Mouse (Mus musculus) kidney, postnatal 36 days (tissue): ENCODE results near the gene Naa10.
A peak's percentile ranks its signal among the peaks of the same experiment; 100 is the strongest.

Experiments
- DNase-seq, 2 experiments: peaks; one replicate each; pipeline ENCODE4 v3.0.0; 2021 to 2022; ENCODE audit warnings: mixed read lengths in 2 of 2

Naa10 gene

DNA sequence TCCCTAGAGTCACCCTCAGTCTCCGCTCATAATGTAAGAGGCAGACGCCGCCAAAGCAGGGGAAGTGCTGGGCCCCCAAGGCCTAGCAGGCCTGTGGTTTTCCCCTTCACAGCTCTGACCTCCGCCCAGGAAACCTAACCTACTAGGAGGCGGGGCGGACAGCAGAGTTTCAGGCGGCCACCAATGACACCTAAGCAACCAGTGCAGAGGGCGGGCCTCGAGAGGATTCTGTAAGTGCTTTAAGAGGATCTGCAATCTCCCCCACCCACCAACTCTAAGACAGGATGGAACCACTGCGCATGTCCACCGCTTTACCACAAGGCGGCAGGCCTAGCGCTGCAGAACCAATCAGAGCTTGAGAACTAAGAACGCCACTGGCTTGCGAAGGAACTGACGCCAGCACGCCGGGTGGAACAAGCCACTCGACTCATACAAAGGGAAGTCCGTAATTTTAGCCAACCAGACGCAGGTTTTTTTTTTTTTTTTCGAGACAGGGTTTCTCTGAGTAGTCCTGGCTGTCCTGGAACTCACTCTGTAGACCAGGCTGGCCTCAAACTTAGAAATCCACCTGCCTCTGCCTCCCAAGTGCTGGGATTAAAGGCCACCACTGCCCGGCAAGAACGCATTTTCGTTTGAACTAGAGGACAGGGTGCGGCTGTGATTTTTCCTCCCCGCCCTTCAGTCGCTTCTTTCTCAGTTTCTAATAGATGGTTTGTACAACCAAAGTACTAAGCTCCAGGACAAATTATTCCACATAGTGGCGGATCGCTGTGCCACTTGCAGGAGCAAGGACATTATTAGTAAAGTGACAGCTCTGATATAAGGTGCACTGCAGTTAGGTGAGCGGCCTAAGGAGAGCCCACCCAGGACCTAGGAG is 6.7 kb downstream of the Naa10 start:
- peak; percentile 93 to 96 for DNase-seq

DNA sequence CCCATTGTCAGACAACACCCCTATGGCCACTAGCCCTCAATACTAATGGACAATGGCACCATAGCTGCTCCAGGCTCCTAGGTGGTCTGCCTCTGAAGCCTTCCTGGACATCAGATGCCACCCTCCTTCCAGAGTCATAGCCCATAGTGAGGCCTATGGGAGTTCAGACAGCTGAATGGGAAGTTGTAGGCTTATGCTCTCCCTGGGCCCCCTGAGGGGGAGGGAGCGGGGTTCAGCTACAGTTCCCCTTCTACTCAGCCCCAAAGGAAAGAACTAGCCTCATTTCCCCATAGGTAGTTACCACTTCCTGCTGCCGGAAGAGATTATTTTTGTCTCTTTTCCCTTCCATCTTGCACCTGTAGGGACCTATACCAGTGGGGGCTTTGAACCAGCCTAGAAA is 10.2 kb downstream of the Naa10 start:
- peak in 1 of 2 experiments; percentile 9 for DNase-seq

DNA sequence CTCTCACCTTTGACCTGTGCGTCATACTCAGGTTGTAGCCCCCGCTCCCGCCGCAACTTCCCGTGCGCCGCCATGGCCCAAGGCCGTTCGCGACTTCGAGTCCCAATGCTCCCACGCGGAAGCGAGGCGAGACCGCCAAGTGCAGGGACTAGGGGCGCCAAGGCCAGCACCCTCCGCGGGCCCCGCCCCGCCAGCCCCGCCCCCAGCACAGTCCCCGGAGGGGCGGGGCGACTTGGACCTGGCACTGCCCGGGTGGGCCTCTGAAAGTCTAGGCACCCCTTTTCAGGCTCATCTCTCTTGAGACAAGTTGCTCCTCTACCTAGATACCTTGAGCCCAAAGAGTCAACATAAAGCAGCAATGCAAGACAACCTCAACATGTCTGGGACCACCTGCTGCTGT is 10.6 kb downstream of the Naa10 start:
- peak in 1 of 2 experiments; percentile 30 for DNase-seq

DNA sequence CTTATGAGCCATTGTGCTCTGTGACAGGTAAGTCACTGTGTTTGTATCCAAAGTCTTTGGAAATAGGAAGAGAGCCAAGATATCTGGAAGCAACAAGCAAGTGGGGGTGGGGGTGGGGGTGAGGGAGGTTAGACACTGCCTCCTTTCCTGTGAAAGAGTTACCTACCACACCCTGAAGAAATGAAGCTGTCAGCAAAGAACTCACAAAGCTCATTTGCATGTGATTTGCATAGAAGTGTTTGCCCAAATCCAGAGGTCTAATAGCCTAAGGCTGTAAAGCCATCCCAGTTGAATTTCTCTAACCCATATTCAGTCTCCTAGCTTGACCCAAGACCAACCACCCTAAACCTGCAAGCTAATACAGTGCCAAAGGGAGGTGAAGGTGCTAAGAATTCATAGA is 11.3 kb downstream of the Naa10 start:
- no peak for DNase-seq

DNA sequence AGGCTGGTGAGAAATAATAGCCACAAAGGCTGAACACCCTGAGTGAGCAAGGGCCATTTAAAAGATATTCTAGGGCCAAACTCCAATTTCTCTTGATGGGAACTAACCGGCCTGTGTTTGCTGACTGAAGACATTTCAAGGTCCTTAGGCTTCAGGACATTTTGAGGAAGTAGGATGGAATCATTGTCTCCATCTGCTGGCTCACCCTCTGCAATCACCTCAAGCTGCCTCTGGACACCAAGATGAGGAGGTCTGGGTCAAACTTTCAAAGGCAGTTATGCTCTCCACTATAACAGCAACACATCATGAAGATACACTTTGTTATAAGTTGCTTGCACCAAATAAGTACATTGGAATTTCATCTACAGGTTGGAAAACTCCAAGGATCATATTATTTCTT is 11.7 kb downstream of the Naa10 start:
- DNase-seq = no peak

DNA sequence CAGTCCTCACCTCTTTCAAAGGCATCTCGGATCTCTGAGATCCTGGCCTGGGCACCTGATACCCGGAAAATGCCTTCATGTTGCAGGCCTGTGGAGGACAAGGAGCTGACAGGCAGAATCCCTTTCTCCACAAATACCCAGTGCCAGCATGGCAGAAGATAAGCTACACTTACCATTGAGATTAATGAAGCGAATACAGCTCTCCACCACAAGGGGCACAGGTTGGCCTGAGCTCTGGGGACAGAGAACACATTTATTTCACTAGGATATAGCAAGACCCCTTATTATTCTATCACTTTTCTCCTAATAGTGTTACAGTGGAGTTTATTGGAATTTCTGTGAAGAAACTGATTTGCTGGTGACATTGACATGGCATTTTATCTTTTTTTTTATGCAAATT is 23.8 kb downstream of the Naa10 start:
- no peak for DNase-seq

DNA sequence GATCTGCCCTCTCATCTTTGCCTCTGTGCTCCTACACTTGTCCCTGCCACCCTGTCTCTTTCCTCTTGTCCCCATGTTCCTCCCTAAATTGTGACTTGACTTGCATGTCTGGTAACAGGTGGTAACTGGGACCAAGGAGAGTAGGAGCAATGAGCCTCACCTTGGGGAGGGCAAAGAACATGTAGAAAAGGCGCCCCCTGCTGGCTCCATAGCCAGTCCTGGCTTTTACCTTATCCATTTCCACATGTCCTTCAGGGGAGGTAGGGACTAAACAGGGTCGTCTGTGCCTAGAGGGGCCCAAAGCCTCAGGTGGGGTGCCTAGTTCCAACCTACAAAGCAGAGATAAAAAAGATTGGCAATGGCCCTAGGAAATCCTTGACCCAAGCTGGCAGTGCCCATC is 26.0 kb downstream of the Naa10 start, which contains the start of gene L1cam:
Gene L1cam, minus strand, starts transcription at position 387 of the 400 bp plus-strand sequence.
- DNase-seq = peak; percentile 58 to 79

DNA sequence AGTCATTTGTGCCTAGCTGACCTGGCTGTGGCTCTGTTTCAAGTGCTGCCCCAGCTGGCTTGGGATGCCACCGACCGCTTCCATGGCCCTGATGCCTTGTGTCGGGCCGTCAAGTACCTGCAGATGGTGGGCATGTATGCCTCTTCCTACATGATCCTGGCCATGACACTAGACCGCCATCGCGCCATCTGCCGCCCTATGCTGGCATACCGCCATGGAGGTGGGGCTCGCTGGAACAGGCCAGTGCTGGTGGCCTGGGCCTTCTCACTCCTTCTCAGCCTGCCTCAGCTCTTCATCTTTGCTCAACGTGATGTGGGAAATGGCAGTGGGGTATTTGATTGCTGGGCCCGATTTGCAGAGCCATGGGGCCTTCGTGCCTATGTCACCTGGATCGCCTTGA is 28.9 kb downstream of the Naa10 start:
- DNase-seq = peak in 1 of 2 experiments; percentile 7

DNA sequence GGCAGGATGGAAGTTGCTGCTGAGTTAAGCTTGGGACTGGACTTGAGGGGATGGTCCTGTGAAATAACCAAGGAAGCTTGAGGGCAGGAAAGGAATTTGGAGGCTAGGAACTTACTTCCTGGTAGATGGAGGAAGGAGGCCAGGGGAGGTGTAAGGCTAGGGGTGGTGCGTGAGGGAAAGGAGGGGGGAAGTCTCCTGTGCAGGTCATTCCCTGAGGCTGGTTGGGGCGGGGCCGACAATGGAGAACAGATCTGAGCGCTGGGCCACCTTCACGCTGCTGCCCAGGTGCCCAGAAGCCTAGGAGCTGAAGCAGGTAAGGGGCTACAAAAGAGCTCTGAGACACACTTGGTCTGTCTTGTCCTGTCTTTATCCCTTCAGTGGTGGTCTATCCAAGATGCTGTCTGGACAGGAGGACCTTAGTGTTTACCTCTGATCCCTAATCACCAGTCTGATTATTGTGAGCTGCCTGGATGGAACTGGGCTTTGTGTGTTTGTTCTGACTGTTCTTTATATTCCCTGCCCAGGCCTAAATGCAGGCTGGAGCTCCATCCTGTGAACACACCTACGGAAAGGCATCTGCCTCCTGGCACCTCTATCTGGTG is 30.1 kb downstream of the Naa10 start, which contains the start of gene Avpr2:
Gene Avpr2, plus strand, starts transcription at position 552 of the 602 bp plus-strand sequence.
- peak; percentile 39 to 53 for DNase-seq

DNA sequence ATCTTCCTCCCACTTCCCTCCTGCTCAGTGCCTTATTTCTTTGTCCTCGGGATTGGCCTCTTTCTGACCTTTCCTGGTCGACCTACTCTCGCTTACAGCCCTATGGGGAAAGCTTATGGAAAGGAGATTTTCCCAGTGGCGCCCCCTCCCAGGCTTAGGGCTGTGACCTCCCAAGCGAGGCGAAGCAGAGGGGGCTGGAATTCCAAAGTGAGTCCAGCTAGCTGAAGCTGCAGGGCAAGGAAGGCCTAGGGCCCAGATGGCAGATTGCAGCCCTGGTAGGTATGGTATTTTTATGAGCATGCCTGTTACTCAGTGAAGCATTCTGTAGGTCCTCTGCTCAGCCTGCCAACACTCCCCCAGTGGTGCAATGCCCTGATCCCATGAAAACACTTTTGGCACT is 40.3 kb downstream of the Naa10 start:
- DNase-seq = peak; percentile 20 to 40

DNA sequence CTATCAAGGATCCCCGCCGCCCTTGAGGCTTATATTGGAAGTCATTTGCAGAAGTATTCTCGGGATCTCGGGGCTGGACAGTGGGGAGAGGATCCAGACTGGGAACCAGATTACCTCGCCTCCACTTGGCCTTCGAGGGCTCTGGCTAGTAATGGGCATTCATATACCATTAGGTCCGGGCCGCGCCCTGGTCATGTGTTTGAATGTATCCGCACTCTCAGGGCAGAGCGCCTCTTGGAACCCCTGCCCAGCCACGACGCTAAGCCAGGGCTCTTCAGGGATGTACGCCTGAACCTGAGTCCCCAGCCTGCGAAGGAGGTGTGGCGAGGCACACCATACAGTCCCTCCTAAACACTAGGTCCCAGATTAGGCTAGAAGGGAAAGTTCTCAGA is 40.7 kb downstream of the Naa10 start:
- DNase-seq = peak in 1 of 2 experiments; percentile 5

DNA sequence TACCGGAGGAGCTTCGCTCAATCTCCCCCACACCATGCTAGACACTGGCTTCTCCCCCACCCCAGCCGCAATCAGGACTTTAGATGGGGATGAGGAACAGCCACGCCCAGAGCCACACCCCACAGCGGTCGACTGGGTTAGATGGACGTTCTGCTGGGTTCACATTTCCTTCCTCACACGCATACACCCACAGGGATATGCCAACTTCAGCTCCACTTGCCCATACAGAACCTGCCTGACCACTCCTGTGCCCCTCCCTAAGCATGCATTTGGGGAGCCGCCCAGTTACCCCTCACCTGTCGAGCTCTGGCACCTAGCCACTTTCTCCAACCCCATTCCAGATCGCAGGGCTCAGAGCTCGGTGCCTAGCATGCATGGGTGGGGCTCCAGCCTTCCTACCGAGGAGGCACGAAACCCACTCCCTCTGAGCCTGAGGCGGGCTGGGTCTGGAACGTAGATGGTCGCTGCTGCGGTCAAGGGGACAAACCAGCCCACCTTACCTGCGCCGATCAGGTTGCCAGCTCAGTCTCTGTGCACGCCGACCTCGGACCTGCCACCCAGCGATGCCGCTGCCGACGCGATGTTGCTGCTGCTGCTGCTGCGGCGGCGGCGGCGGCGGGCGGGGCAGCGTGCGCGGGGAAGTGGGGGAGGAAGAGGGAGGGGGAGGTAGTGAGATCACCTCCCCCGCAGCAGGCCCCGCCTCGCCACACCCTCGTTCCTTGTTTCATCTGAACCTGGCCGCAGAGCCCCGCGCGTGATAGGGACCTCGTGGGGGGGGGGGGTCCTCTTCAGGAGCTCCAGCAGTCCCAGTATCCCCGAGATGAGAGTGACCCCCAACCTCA is 41.3 kb downstream of the Naa10 start:
- DNase-seq = peak in 1 of 2 experiments; percentile 65

DNA sequence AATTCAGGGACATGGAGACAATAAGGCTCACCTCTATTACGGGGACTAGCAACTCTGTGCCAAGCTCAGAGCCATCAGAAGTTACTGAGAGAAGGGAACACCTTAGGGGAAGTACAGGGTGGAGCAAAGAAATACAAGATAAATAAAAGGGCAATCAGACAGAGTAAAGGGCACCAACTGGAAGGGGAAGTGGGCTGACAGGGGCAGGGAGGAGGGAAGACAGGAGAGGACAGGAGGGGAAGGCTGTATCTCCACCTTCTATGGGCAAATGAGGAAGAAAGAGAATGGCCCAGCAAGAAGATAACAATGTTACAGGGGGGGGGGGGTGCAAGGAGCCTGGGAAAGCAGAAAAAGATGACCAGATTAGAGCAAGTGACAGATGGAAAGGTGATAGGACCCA is 44.7 kb downstream of the Naa10 start:
- DNase-seq = no peak

DNA sequence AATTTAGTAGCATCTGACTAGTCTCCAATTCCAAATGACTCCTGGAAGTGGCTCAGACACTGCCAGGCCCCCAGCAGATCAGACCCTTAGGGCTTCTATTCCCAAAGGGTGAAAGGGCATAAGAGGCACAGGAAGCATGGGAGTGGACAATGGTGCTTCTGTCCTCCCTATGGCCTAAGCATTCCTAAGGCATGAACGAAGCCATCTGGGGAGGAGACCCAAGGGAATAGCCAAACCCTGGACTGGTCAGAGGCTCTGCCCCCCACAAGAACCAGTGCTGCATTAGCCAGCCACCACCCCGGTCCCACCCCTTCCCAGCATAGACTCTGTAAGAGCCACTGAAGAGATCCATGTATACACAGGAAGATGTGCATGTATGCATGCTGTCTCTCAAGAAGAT is 45.9 kb downstream of the Naa10 start:
- DNase-seq = no peak

DNA sequence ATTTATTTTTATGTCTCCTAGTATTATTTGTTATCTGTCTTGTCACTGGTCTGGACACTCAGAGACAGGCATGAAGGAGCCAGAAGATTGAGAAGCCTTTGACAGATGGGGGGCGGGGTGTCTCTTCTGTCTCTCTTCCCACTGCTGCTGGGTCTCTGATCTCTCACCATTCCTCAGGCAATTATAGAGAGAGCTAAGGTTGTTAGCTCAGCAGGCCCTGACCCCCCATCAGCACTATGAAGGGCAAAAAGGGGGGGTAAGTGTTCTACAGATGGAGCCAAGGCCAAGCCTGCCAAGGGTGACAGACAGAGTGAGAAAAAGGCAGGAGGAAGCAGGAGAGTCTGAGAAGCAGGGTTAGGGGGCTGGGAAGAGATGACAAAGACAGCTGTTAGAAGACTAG is 49.8 kb downstream of the Naa10 start:
- DNase-seq = no peak

DNA sequence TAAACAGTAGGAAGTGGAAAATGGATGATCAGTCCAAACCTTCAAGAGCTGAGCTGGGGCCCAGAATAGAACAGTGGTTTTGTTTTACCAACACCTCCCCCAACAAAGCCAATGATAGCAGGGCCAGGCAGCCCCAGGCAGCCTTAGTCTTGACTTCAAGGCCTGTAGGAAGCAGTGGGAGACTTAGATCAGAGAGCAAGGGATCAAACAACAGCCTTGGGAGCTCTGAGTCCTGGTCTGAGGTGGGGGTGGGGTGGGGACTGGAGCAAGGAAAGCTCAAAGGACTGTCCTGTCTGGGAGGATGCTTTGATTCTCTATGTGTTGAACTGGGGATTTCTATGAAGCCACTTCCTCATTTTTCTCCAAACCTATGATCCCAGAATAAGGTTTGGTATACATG is 50.3 kb downstream of the Naa10 start:
- DNase-seq = no peak

DNA sequence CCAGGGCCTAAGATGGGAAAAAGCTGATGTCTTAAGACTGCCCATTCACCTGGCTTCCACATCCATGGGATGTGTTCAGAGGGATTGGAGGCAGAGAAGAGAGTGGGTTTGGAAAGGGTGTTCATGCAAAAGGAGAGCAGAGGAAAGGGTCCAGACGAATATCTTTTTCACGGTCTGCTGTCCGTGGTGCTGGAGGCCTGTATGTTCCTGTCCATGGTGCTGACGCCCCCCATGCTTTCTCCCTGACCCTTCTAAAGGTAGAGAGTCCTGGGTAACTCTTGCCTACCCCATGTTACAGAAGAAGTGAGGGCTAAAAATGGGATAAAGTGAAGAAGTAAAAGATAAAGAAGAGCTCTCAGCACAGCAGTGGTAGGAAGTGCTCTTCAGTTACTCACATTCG is 52.4 kb downstream of the Naa10 start:
- DNase-seq = peak in 1 of 2 experiments; percentile 52

DNA sequence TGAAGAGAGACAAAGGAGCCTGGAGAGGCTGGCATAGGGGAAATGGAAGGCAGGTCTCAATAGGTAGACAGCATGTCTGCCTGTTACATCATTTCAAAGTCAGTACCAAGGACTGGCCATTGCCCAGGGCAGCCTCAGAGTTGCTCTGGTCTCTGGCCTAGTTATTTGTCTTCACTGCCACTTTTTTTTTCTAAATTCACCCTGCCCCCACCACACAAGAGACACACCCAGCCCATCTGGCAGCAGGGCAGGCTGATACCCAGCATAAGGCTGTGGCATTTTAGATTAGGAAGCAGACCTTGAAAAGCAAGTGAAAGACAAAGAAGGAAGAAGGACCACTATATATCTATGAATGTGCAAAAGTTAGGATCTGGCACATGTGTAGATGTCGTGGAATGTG is 53.9 kb downstream of the Naa10 start:
- DNase-seq = no peak

DNA sequence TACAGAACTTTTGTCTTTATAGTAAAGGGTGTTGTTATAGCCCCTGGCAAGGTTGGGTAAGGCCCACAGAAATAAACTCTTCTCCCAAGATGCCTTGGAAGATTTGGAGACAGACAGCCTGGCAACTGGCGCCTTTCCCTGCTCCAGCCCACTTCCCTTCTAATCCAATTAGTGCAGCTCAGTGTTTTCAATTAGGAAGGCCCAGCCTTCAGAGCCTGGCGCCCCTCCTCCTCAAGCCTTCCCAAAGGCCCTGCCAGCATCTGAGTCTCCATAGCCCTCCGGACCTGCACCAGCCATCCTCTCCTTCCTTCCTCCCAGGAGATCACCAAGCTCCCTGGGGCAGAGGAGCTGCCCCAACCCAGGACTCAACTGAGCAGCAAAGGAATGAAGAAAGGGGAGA is 54.5 kb downstream of the Naa10 start:
- DNase-seq = no peak
